Mouse (Mus musculus) megakaryocyte, embryonic 14.5 days (primary cell): ENCODE measurements around the gene Sfxn1.

ENCODE experiments used
- FLI1 ChIP-seq: IDR thresholded peaks from 2 replicates; pipeline ENCODE4 v1.6.1; 2012; ENCODE audit warnings: low read length, inconsistent platforms, mixed read lengths
- GATA1 ChIP-seq: IDR thresholded peaks from 3 replicates; pipeline ENCODE4 v1.6.1; 2012; ENCODE audit warnings: mixed read lengths, low read length, inconsistent platforms, borderline replicate concordance

DNA sequence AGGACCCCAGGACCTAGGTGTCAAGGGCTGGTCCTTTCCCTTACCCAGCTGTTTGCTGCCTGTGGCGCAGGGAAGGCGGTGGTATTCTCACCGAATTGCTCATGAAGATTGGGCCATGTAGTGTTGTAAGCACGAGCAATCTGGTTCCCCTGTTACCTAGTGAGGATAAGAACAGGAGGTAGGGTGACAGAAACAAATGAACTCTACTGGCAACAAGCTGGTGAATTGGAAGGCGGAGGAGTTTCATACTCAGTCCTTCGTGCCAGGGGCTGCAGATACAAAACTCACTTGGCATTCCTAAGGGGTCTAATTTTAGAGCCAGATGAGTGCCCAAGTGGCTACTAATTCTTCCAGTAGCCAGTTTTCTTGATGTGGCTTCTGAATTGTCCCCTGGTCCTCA is 4.4 kb downstream of the Sfxn1 start:
- TF ChIP-seq FLI1, result no peak
- no peak for TF ChIP-seq GATA1
